8 mouse cellular contexts compared by ENCODE assay signal in genomic region chr2:118762784-118763148, GRCm38 (mm10). TPM values are rescaled to one million over a fixed set of nuclear protein-coding genes. Genes with fewer than 3 reads are reported as not detected.
DNase-seq lines count a peak whose midpoint lies in the region; ATAC-seq and TF ChIP-seq lines count a peak whose summit lies in the region.

No protein-coding gene starts in this region.

- no peaks in the 10 kb centered on the region for H3K36me3 ChIP-seq in kidney, embryonic 14.5 days (ENCODE audit: control insufficient read depth, insufficient read depth, low read length)
- H3K36me3 ChIP-seq in intestine, embryonic 14.5 days (ENCODE audit: control insufficient read depth, insufficient read depth, low read length) = no peaks in the 10 kb centered on the region
- H3K36me3 ChIP-seq in midbrain, postnatal 0 days (ENCODE audit: insufficient read depth, low read length) = no peaks in the 10 kb centered on the region

- no peak for TF ChIP-seq CTCF in cortical plate, adult 2 months (IDR thresholded peaks at IDR 0.05; ENCODE audit: extremely low read depth, insufficient read depth, low read length)
- TF ChIP-seq CTCF in midbrain, postnatal 0 days (IDR thresholded peaks at IDR 0.05) = no peak

- no peak for TF ChIP-seq POLR2A in cortical plate, adult 2 months (IDR thresholded peaks at IDR 0.05; ENCODE audit: extremely low read depth, insufficient read depth, low read length)

- H3K9me3 ChIP-seq in kidney, embryonic 14.5 days (ENCODE audit: control insufficient read depth, low read length) = no peaks in the 10 kb centered on the region
- no peaks in the 10 kb centered on the region for H3K9me3 ChIP-seq in intestine, embryonic 14.5 days (ENCODE audit: control insufficient read depth, low read length)
- H3K9me3 ChIP-seq in midbrain, postnatal 0 days (ENCODE audit: low read length) = no peaks in the 10 kb centered on the region

- WGBS in kidney, embryonic 14.5 days = 10% methylated on average over 10 of the region's 10 CpGs
- 13% methylated on average over 10 of the region's 10 CpGs for WGBS in intestine, embryonic 14.5 days
- WGBS in midbrain, postnatal 0 days = 15% methylated on average over 10 of the region's 10 CpGs

- peak overlapping the region; percentile 74 for H3K27ac ChIP-seq in kidney, embryonic 14.5 days (ENCODE audit: low read depth, low read length)
- peak overlapping the region; percentile 96 for H3K27ac ChIP-seq in cortical plate, adult 2 months (ENCODE audit: insufficient read depth, low read length)
- peak overlapping the region; percentile 95 for H3K27ac ChIP-seq in intestine, embryonic 14.5 days (ENCODE audit: low read depth)
- H3K27ac ChIP-seq in midbrain, postnatal 0 days (ENCODE audit: low read depth, low read length) = 0 out of 2 replicates have a peak overlapping the region, but pooled peaks have one; percentile 74

- H3K4me1 ChIP-seq in kidney, embryonic 14.5 days (ENCODE audit: control insufficient read depth, insufficient read depth, low read length) = peaks cover 22% of the 10 kb centered on the region
- peaks cover 8% of the 10 kb centered on the region for H3K4me1 ChIP-seq in cortical plate, adult 2 months (ENCODE audit: control insufficient read depth, insufficient read depth, low read length)
- peaks cover 26% of the 10 kb centered on the region for H3K4me1 ChIP-seq in intestine, embryonic 14.5 days (replicated peaks; ENCODE audit: control insufficient read depth, insufficient read depth, low read length)
- peaks cover 8% of the 10 kb centered on the region for H3K4me1 ChIP-seq in midbrain, postnatal 0 days (ENCODE audit: insufficient read depth, low read length)

- H3K9ac ChIP-seq in kidney, embryonic 14.5 days (ENCODE audit: low read depth, low read length) = peak overlapping the region; percentile 50; the same call in 1 of the 2 replicates
- peak overlapping the region; percentile 5 for H3K9ac ChIP-seq in intestine, embryonic 14.5 days (ENCODE audit: low read length)
- H3K9ac ChIP-seq in midbrain, postnatal 0 days (replicated peaks; ENCODE audit: low read length, poor library complexity, severe bottlenecking) = no peak overlapping the region

- peak overlapping the region; percentile 44 for H3K4me2 ChIP-seq in kidney, embryonic 14.5 days (replicated peaks; ENCODE audit: low read depth, low read length)
- H3K4me2 ChIP-seq in intestine, embryonic 14.5 days (ENCODE audit: low read length) = peak overlapping the region; percentile 52
- no peak overlapping the region for H3K4me2 ChIP-seq in midbrain, postnatal 0 days (ENCODE audit: low read depth, low read length, poor library complexity, severe bottlenecking)

- H3K4me3 ChIP-seq in kidney, embryonic 14.5 days (ENCODE audit: low read length) = peak overlapping the region; percentile 15
- peak overlapping the region; percentile 26; the same call in 1 of the 2 replicates for H3K4me3 ChIP-seq in cortical plate, adult 2 months (ENCODE audit: insufficient read depth, low read length)
- H3K4me3 ChIP-seq in intestine, embryonic 14.5 days (ENCODE audit: low read depth, low read length) = peak overlapping the region; percentile 23
- no peak overlapping the region for H3K4me3 ChIP-seq in midbrain, postnatal 0 days (ENCODE audit: low read depth, low read length)

- H3K27me3 ChIP-seq in kidney, embryonic 14.5 days (ENCODE audit: control insufficient read depth, insufficient read depth, low read length) = peaks cover 3% of the 10 kb centered on the region; the same call in 1 of the 2 replicates
- no peaks in the 10 kb centered on the region for H3K27me3 ChIP-seq in intestine, embryonic 14.5 days (replicated peaks; ENCODE audit: control insufficient read depth, insufficient read depth, low read length)
- H3K27me3 ChIP-seq in midbrain, postnatal 0 days (ENCODE audit: insufficient read depth, low read length) = no peaks in the 10 kb centered on the region

- ATAC-seq in kidney, embryonic 14.5 days (ENCODE audit: low FRiP score, low TSS enrichment) = no peak
- ATAC-seq in intestine, embryonic 14.5 days (replicated peaks; ENCODE audit: low FRiP score, low TSS enrichment, low read depth) = no peak
- ATAC-seq in midbrain, postnatal 0 days (ENCODE audit: low FRiP score) = no peak

- no peak for DNase-seq in kidney, adult 18-20 months
- no peak for DNase-seq in intestine, embryonic 14.5 days (ENCODE audit: low spot score)
- no peak for DNase-seq in midbrain, postnatal 0 days (ENCODE audit: low spot score)
- DNase-seq in urinary bladder, postnatal 25 days (ENCODE audit: low spot score) = no peak
- DNase-seq in adrenal gland, postnatal 25 days = no peak
- DNase-seq in frontal cortex, adult 2 months (ENCODE audit: extremely low spot score in 1 of 2, low spot score in 1 of 2) = no peak

RNA-seq across cellular contexts. Expression of gene Ccdc9b, which starts 0.3 kb away (rescaled TPM):
- polyA plus RNA-seq in kidney, embryonic 14.5 days (2014; fragmentation: Nextera tagmentation; extraction: Ambion mirVana) = 0.34 and 0.68 TPM in 2 replicates
- polyA plus RNA-seq in cortical plate, adult 2 months (2012; rRNA removed) = 3.5 and 4.2 TPM in 2 replicates
- 1.2 and 1.4 TPM in 2 replicates for polyA plus RNA-seq in intestine, embryonic 14.5 days (2014; fragmentation: Nextera tagmentation; extraction: Ambion mirVana)
- total RNA-seq in midbrain, postnatal 0 days (2014; rRNA removed) = 1.5 and 3.4 TPM in 2 replicates
- 0.74 and 0.79 TPM in 2 replicates for polyA plus RNA-seq in midbrain, postnatal 0 days (2015; fragmentation: Nextera tagmentation; extraction: Ambion mirVana)
- 6.1 and 8.1 TPM in 2 replicates for total RNA-seq in adrenal gland, postnatal 25 days (2021)
- 6.5 and 7.4 TPM in 2 replicates for polyA plus RNA-seq in frontal cortex, adult 2 months (2012; rRNA removed)

RNA-seq across cellular contexts. Expression of gene Phgr1, which starts 9.8 kb away (rescaled TPM):
- polyA plus RNA-seq in kidney, embryonic 14.5 days (2014; fragmentation: Nextera tagmentation; extraction: Ambion mirVana) = not detected in 2 replicates
- polyA plus RNA-seq in cortical plate, adult 2 months (2012; rRNA removed) = not detected in 2 replicates
- 21.2 and 45.1 TPM in 2 replicates for polyA plus RNA-seq in intestine, embryonic 14.5 days (2014; fragmentation: Nextera tagmentation; extraction: Ambion mirVana)
- total RNA-seq in midbrain, postnatal 0 days (2014; rRNA removed) = not detected in 2 replicates
- polyA plus RNA-seq in midbrain, postnatal 0 days (2015; fragmentation: Nextera tagmentation; extraction: Ambion mirVana) = not detected in 2 replicates
- not detected in 2 replicates for total RNA-seq in adrenal gland, postnatal 25 days (2021)
- not detected in 2 replicates for polyA plus RNA-seq in frontal cortex, adult 2 months (2012; rRNA removed)

RNA-seq across cellular contexts. Expression of gene Disp2, which starts 16.8 kb away (rescaled TPM):
- polyA plus RNA-seq in kidney, embryonic 14.5 days (2014; fragmentation: Nextera tagmentation; extraction: Ambion mirVana) = 0.05 TPM in 1 of 2 replicates, not detected in the other
- polyA plus RNA-seq in cortical plate, adult 2 months (2012; rRNA removed) = 128 and 137 TPM in 2 replicates
- polyA plus RNA-seq in intestine, embryonic 14.5 days (2014; fragmentation: Nextera tagmentation; extraction: Ambion mirVana) = 2.6 and 3.0 TPM in 2 replicates
- total RNA-seq in midbrain, postnatal 0 days (2014; rRNA removed) = 180 and 201 TPM in 2 replicates
- 68.7 and 72.6 TPM in 2 replicates for polyA plus RNA-seq in midbrain, postnatal 0 days (2015; fragmentation: Nextera tagmentation; extraction: Ambion mirVana)
- total RNA-seq in adrenal gland, postnatal 25 days (2021) = 23.0 and 37.8 TPM in 2 replicates
- polyA plus RNA-seq in frontal cortex, adult 2 months (2012; rRNA removed) = 114 and 125 TPM in 2 replicates

RNA-seq across cellular contexts. Expression of gene Inafm2, which starts 17.2 kb away (rescaled TPM):
- polyA plus RNA-seq in kidney, embryonic 14.5 days (2014; fragmentation: Nextera tagmentation; extraction: Ambion mirVana) = 18.3 and 22.0 TPM in 2 replicates
- polyA plus RNA-seq in cortical plate, adult 2 months (2012; rRNA removed) = 22.4 and 24.7 TPM in 2 replicates
- 31.9 and 37.0 TPM in 2 replicates for polyA plus RNA-seq in intestine, embryonic 14.5 days (2014; fragmentation: Nextera tagmentation; extraction: Ambion mirVana)
- total RNA-seq in midbrain, postnatal 0 days (2014; rRNA removed) = 13.5 and 17.4 TPM in 2 replicates
- 12.6 and 13.3 TPM in 2 replicates for polyA plus RNA-seq in midbrain, postnatal 0 days (2015; fragmentation: Nextera tagmentation; extraction: Ambion mirVana)
- 33.9 and 37.3 TPM in 2 replicates for total RNA-seq in adrenal gland, postnatal 25 days (2021)
- 30.1 and 31.1 TPM in 2 replicates for polyA plus RNA-seq in frontal cortex, adult 2 months (2012; rRNA removed)

RNA-seq across cellular contexts. Expression of gene Plcb2, which starts 34.5 kb away (rescaled TPM):
- 1.7 and 1.9 TPM in 2 replicates for polyA plus RNA-seq in kidney, embryonic 14.5 days (2014; fragmentation: Nextera tagmentation; extraction: Ambion mirVana)
- polyA plus RNA-seq in cortical plate, adult 2 months (2012; rRNA removed) = 2.9 and 3.0 TPM in 2 replicates
- polyA plus RNA-seq in intestine, embryonic 14.5 days (2014; fragmentation: Nextera tagmentation; extraction: Ambion mirVana) = 1.4 and 1.6 TPM in 2 replicates
- total RNA-seq in midbrain, postnatal 0 days (2014; rRNA removed) = 0.52 and 2.4 TPM in 2 replicates
- polyA plus RNA-seq in midbrain, postnatal 0 days (2015; fragmentation: Nextera tagmentation; extraction: Ambion mirVana) = 0.53 and 0.63 TPM in 2 replicates
- 0.76 and 2.1 TPM in 2 replicates for total RNA-seq in adrenal gland, postnatal 25 days (2021)
- 3.1 and 3.5 TPM in 2 replicates for polyA plus RNA-seq in frontal cortex, adult 2 months (2012; rRNA removed)

Comparison
In these comparisons a context has a peak if more than half of its experiments do, and no peak if none do; other contexts are left out.
1. RNA of gene Phgr1, which starts 9.8 kb away (polyA plus RNA-seq): 21.2 to 45.1 TPM in intestine, embryonic 14.5 days; not detected in frontal cortex, adult 2 months, not detected in kidney, embryonic 14.5 days, not detected in cortical plate, adult 2 months and not detected in midbrain, postnatal 0 days; every median in the first group is over 10 times any median in the second.
2. RNA of gene Disp2, which starts 16.8 kb away (polyA plus RNA-seq): 128 to 137 TPM in cortical plate, adult 2 months, 114 to 125 TPM in frontal cortex, adult 2 months and 68.7 to 72.6 TPM in midbrain, postnatal 0 days; 2.6 to 3.0 TPM in intestine, embryonic 14.5 days and 0.05 TPM in kidney, embryonic 14.5 days; every median in the first group is over 10 times any median in the second.
3. Peak in every context shown above with its lines, with median percentiles within 50 percentile points of each other: H3K27ac ChIP-seq.